Mouse (Mus musculus) heart, embryonic 14.5 days (tissue): ENCODE measurements around the gene Gm9048. TPM values are rescaled to one million over a fixed set of nuclear protein-coding genes. Genes with fewer than 3 reads are reported as not detected.
"Not testable (repeated sequence)": the region's sequence is repeated elsewhere in the genome, so short reads cannot be mapped to it uniquely, and the experiment has no call there.

Experiments
- ATAC-seq: fragments of 200-750 bp; cut with Nextera tagmentation; 2 replicates; pipeline ENCODE4 v1.8.0; 2017; ENCODE audit warnings: low read depth, moderate TSS enrichment; ENCODE audit not compliant: insufficient number of reproducible peaks, insufficient read depth, low FRiP score
- H3K27ac ChIP-seq, 2 experiments: fragments of 200-500 bp in 1 of 2; fragments of 300-500 bp in 1 of 2; sonication (generic) in 1 of 2; replicated peaks in 1 of 2; 2 replicates each; pipeline ENCODE4 v1.5.1; 2012 to 2014; ENCODE audit warnings: low read depth in 2 of 2, low read length in 2 of 2, control low read depth in 1 of 2, mild to moderate bottlenecking in 1 of 2, mixed read lengths in 1 of 2; ENCODE audit not compliant: control insufficient read depth in 1 of 2, insufficient read depth in 1 of 2
- H3K27me3 ChIP-seq: fragments of 300-500 bp; sonication (generic); 2 replicates; pipeline ENCODE4 v1.6.1; 2014; ENCODE audit warnings: mild to moderate bottlenecking, low read length, control low read depth; ENCODE audit not compliant: control insufficient read depth, insufficient read depth
- H3K36me3 ChIP-seq: fragments of 300-500 bp; sonication (generic); 2 replicates; pipeline ENCODE4 v1.6.1; 2014; ENCODE audit warnings: mild to moderate bottlenecking, control low read depth, low read length, mixed read lengths; ENCODE audit not compliant: control insufficient read depth, insufficient read depth
- H3K4me1 ChIP-seq, 2 experiments: fragments of 200-500 bp in 1 of 2; fragments of 300-500 bp in 1 of 2; sonication (generic) in 1 of 2; 2 replicates each; pipeline ENCODE4 v1.6.1; 2012 to 2014; ENCODE audit warnings: low read length in 2 of 2, control low read depth in 1 of 2, mixed read lengths in 1 of 2; ENCODE audit not compliant: control insufficient read depth in 2 of 2, insufficient read depth in 2 of 2
- H3K4me2 ChIP-seq: fragments of 300-500 bp; sonication (generic); 2 replicates; pipeline ENCODE4 v1.6.1; 2014; ENCODE audit warnings: mild to moderate bottlenecking, low read length
- H3K4me3 ChIP-seq, 2 experiments: fragments of 200-500 bp in 1 of 2; fragments of 300-500 bp in 1 of 2; sonication (generic) in 1 of 2; 2 replicates each; pipeline ENCODE4 v1.5.1; 2012 to 2014; ENCODE audit warnings: low read length in 2 of 2, mild to moderate bottlenecking in 2 of 2, control low read depth in 1 of 2, low read depth in 1 of 2, moderate library complexity in 1 of 2; ENCODE audit not compliant: control insufficient read depth in 1 of 2, insufficient read depth in 1 of 2
- H3K9ac ChIP-seq: fragments of 300-500 bp; sonication (generic); 2 replicates; pipeline ENCODE4 v1.6.1; 2014; ENCODE audit warnings: mild to moderate bottlenecking, low read length
- H3K9me3 ChIP-seq: fragments of 300-500 bp; sonication (generic); 2 replicates; pipeline ENCODE4 v1.6.1; 2016; ENCODE audit warnings: low read length, control low read depth; ENCODE audit not compliant: control insufficient read depth
- WGBS: fragments of 180-500 bp; shearing (Covaris S2); extraction: QIAGEN DNeasy Blood & Tissue Kit; methylation state at CpG from one replicate; pipeline ENCODE4 v1.1.7; 2014; 5-methylcytosine and 5-hydroxymethylcytosine counted together
- polyA plus RNA-seq: library from polyadenylated mRNA; unstranded; fragments of >200 nt; fragmentation: Nextera tagmentation; extraction: Ambion mirVana; gene quantifications from 2 replicates; pipeline ENCODE4 v1.2.1, GENCODE M21; 2014

The Gm9048 gene
- polyA plus RNA-seq, 1 experiment from 2014 or later = not detected

DNA sequence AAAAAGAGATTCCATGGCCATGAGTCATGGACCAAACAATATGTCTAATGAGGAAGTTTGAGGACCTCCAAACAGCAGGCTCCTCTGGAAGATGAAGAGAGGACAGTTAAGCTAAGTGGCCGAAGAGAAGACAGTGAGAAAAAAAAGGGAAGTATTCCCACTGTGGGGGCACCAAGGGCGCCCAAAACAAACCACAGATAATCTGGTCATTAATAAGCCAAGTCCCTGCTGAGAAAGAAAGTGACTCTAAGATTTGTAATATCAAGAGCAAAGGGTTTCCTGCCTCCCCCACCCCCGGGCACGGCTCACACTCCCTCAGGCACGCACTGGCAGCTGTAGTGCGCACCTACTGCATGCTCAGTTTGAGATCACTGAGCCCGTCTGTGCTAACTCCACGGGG is 29.5 kb downstream of the Gm9048 start:
- H3K9ac ChIP-seq = no peak overlapping the region
- no peaks in the 10 kb centered on the region for H3K27me3 ChIP-seq
- H3K4me3 ChIP-seq = no peak overlapping the region
- 79% methylated on average over 8 of the region's 8 CpGs for WGBS
- no peaks in the 10 kb centered on the region for H3K9me3 ChIP-seq
- no peaks in the 10 kb centered on the region for H3K4me1 ChIP-seq
- ATAC-seq = no peak
- H3K36me3 ChIP-seq = no peaks in the 10 kb centered on the region
- H3K4me2 ChIP-seq = no peak overlapping the region
- no peak overlapping the region for H3K27ac ChIP-seq

- H3K4me3 ChIP-seq, H3K27me3 ChIP-seq, H3K4me2 ChIP-seq, H3K9me3 ChIP-seq, H3K27ac ChIP-seq, ATAC-seq, H3K9ac ChIP-seq, H3K36me3 ChIP-seq, H3K4me1 ChIP-seq: not testable (repeated sequence)
- 51% methylated on average over 2 of the region's 2 CpGs for WGBS
Measured at GRCm38 (mm10) chr10:118302133-118302532, 46.3 kb downstream of the Gm9048 start.

Other genes with a start within 250 kb of the Gm9048 start
- gene Mdm1, start 206.9 kb downstream of the Gm9048 start, polyA plus RNA-seq = 11.8 and 12.0 TPM in 2 replicates
- gene Il22, start 143.7 kb downstream of the Gm9048 start, polyA plus RNA-seq = not detected in 2 replicates
- gene Gm32717, start 107.9 kb downstream of the Gm9048 start, polyA plus RNA-seq = not detected in 2 replicates
- gene Gm32802, start 90.0 kb downstream of the Gm9048 start, polyA plus RNA-seq = not detected in 2 replicates
- gene Iltifb, start 53.6 kb downstream of the Gm9048 start, polyA plus RNA-seq = not detected in 2 replicates
- not detected in 2 replicates for gene Gm9040, start 21.7 kb downstream of the Gm9048 start, polyA plus RNA-seq
- not detected in 2 replicates for gene Gm9044, start 16.3 kb downstream of the Gm9048 start, polyA plus RNA-seq
- not detected in 2 replicates for gene Gm9045, start 10.8 kb downstream of the Gm9048 start, polyA plus RNA-seq
- gene Gm9046, start 5.4 kb downstream of the Gm9048 start, polyA plus RNA-seq = not detected in 2 replicates
- gene Gm9049, start 5.4 kb upstream of the Gm9048 start, polyA plus RNA-seq = not detected in 2 replicates
- gene Ifng, start 92.4 kb upstream of the Gm9048 start, polyA plus RNA-seq = not detected in 2 replicates